Mouse (Mus musculus) right cerebral cortex, adult 18-20 months (tissue): Measurements from ENCODE around the gene Car9.

Experiments used
- DNase-seq: peaks from one replicate; pipeline ENCODE4 v3.0.0; 2022; ENCODE audit warnings: mixed read lengths

Car9 gene

GRCm38 (mm10) chr4:43496587-43496986, 10.2 kb upstream of the Car9 start:
- no peak for DNase-seq

GRCm38 (mm10) chr4:43497405-43497804, 9.4 kb upstream of the Car9 start:
- no peak for DNase-seq

- no peak for DNase-seq
Measured at GRCm38 (mm10) chr4:43497946-43498345, 8.8 kb upstream of the Car9 start.

- no peak for DNase-seq
Measured at GRCm38 (mm10) chr4:43498983-43499382, 7.8 kb upstream of the Car9 start.

- DNase-seq = peak; percentile 79
Measured at GRCm38 (mm10) chr4:43499407-43500333, 7.1 kb upstream of the Car9 start, which contains the start of gene Arhgef39. Gene Arhgef39, minus strand, starts transcription at chr4:43499695.

GRCm38 (mm10) chr4:43503041-43503440, 3.7 kb upstream of the Car9 start:
- no peak for DNase-seq

- no peak for DNase-seq
Measured at GRCm38 (mm10) chr4:43503506-43503905, 3.3 kb upstream of the Car9 start.

- no peak for DNase-seq
Measured at GRCm38 (mm10) chr4:43504269-43504668, 2.5 kb upstream of the Car9 start.

GRCm38 (mm10) chr4:43506074-43506473, 692 bp upstream of the Car9 start:
- no peak for DNase-seq

GRCm38 (mm10) chr4:43507938-43508665, 1.3 kb downstream of the Car9 start:
- DNase-seq = no peak

GRCm38 (mm10) chr4:43508666-43508997, 1.9 kb downstream of the Car9 start:
- DNase-seq = no peak

GRCm38 (mm10) chr4:43509109-43509508, 2.3 kb downstream of the Car9 start:
- DNase-seq = no peak

- no peak for DNase-seq
Measured at GRCm38 (mm10) chr4:43511675-43512454, 5.1 kb downstream of the Car9 start.

GRCm38 (mm10) chr4:43512653-43513052, 5.9 kb downstream of the Car9 start:
- DNase-seq = no peak

- no peak for DNase-seq
Measured at GRCm38 (mm10) chr4:43513300-43513699, 6.5 kb downstream of the Car9 start.

GRCm38 (mm10) chr4:43513791-43514190, 7.0 kb downstream of the Car9 start:
- DNase-seq = no peak

- no peak for DNase-seq
Measured at GRCm38 (mm10) chr4:43515764-43516708, 9.3 kb downstream of the Car9 start.

- DNase-seq = no peak
Measured at GRCm38 (mm10) chr4:43519551-43519950, 12.8 kb downstream of the Car9 start.

GRCm38 (mm10) chr4:43519956-43520355, 13.2 kb downstream of the Car9 start:
- DNase-seq = peak; percentile 85

GRCm38 (mm10) chr4:43527880-43528279, 21.1 kb downstream of the Car9 start:
- DNase-seq = no peak

GRCm38 (mm10) chr4:43528487-43528886, 21.7 kb downstream of the Car9 start:
- no peak for DNase-seq

- no peak for DNase-seq
Measured at GRCm38 (mm10) chr4:43530081-43530501, 23.3 kb downstream of the Car9 start.
